Mouse (Mus musculus) heart, embryonic 11.5 days (tissue): ENCODE data around the gene Zbtb34. TPM values are rescaled to one million over a fixed set of nuclear protein-coding genes. Genes with fewer than 3 reads are reported as not detected.
A peak's percentile ranks its signal among the peaks of the same experiment; 100 is the strongest.

ENCODE experiments used
- ATAC-seq: fragments of 200-750 bp; cut with Nextera tagmentation; replicated peaks from 2 replicates; pipeline ENCODE4 v1.8.0; 2017; ENCODE audit warnings: moderate library complexity; ENCODE audit not compliant: insufficient number of reproducible peaks, low FRiP score, low TSS enrichment
- H3K27ac ChIP-seq: fragments of 300-500 bp; sonication (generic); 2 replicates; pipeline ENCODE4 v1.5.1; 2014; ENCODE audit warnings: mild to moderate bottlenecking, low read depth, low read length
- H3K27me3 ChIP-seq: fragments of 300-500 bp; sonication (generic); 2 replicates; pipeline ENCODE4 v1.6.1; 2014; ENCODE audit warnings: mild to moderate bottlenecking, low read length, mixed read lengths; ENCODE audit not compliant: control insufficient read depth, insufficient read depth
- H3K36me3 ChIP-seq: fragments of 300-500 bp; sonication (generic); 2 replicates; pipeline ENCODE4 v1.6.1; 2014; ENCODE audit warnings: mild to moderate bottlenecking, low read length, moderate library complexity, mixed read lengths; ENCODE audit not compliant: control insufficient read depth, insufficient read depth
- H3K4me1 ChIP-seq: fragments of 300-500 bp; sonication (generic); 2 replicates; pipeline ENCODE4 v1.6.1; 2014; ENCODE audit warnings: low read length; ENCODE audit not compliant: control insufficient read depth, insufficient read depth
- H3K4me2 ChIP-seq: fragments of 300-500 bp; sonication (generic); 2 replicates; pipeline ENCODE4 v1.6.1; 2014; ENCODE audit warnings: mild to moderate bottlenecking, moderate library complexity
- H3K4me3 ChIP-seq: fragments of 300-500 bp; sonication (generic); 2 replicates; pipeline ENCODE4 v1.5.1; 2014; ENCODE audit warnings: low read depth, low read length
- H3K9ac ChIP-seq: fragments of 300-500 bp; sonication (generic); 2 replicates; pipeline ENCODE4 v1.6.1; 2014; ENCODE audit warnings: mild to moderate bottlenecking, low read depth, low read length, moderate library complexity
- H3K9me3 ChIP-seq: fragments of 300-500 bp; sonication (generic); replicated peaks from 2 replicates; pipeline ENCODE4 v1.6.1; 2016; ENCODE audit warnings: low read length; ENCODE audit not compliant: control insufficient read depth
- WGBS: fragments of 180-500 bp; shearing (Covaris S2); extraction: QIAGEN DNeasy Blood & Tissue Kit; methylation state at CpG from one replicate; pipeline ENCODE4 v1.1.7; 2014; ENCODE audit not compliant: insufficient replicate concordance; 5-methylcytosine and 5-hydroxymethylcytosine counted together
- polyA plus RNA-seq: library from polyadenylated mRNA; unstranded; fragments of >200 nt; fragmentation: Nextera tagmentation; extraction: Ambion mirVana; gene quantifications from 2 replicates; pipeline ENCODE4 v1.2.1, GENCODE M21; 2014

Zbtb34 gene
- polyA plus RNA-seq, 1 experiment from 2014 or later, result 4.2 TPM

- H3K9me3 ChIP-seq, result no peaks in the 10 kb centered on the region
- peaks cover 17% of the 10 kb centered on the region; the same call in 1 of the 2 replicates for H3K4me1 ChIP-seq
- H3K27ac ChIP-seq, result peak overlapping the region; percentile 42; the same call in 1 of the 2 replicates
- H3K4me2 ChIP-seq, result no peak overlapping the region
- 0 out of 2 replicates have a peak, but pooled peaks have one; percentile 55 for ATAC-seq
- H3K27me3 ChIP-seq, result no peaks in the 10 kb centered on the region
- no peak overlapping the region for H3K9ac ChIP-seq
- H3K4me3 ChIP-seq, result no peak overlapping the region
- 20% methylated on average over 4 of the region's 4 CpGs for WGBS
- peaks cover 24% of the 10 kb centered on the region for H3K36me3 ChIP-seq
Observed at GRCm38 (mm10) chr2:33452140-33452539, 21.0 kb upstream of the Zbtb34 start.

DNA sequence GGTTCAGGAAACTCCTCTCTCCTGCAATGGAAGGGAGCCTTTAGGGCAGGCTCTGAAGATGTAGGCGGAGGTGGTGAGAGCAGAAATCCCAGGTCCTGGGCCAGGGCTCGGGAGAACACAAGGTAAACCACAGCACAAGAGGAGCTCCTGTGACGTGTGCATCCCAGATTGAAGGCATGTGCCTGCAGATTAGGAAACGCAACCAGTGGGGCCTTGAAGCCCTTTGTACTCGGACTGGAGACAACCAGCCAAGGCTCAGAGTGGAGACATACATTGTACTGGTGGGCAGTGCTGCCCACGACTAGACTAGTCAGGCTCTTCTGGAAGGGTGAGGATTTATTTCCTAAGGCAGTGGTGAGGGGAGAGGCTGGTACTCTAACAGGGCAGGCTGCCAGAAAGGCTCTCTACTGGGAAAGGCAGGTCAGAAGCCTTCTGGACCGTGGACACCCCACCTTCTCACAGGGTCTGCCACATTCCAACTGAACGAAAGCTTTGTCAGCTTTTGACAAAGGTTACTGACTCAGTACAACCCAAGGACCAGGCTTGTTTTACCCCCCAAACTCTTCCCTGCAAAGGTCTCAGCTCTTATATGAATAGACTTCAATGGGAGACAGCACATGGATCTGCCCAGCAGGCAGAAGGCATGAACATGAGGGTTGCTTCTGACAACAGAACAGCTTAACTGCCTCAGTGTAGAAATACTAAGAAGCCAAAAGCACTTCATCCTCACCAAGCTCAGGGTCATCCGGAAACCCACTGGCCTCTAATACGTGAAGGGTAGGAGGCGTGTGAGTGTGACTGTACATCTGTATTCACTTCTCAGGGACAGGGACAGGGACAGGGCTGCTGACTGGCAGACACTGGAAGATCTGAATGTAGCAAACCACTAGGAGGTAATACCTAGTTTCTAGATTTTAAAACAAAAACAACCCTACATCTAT lies 20.2 kb upstream of the Zbtb34 start:
- no peaks in the 10 kb centered on the region for H3K9me3 ChIP-seq
- no peak overlapping the region for H3K27ac ChIP-seq
- WGBS, result 81% methylated on average over 11 of the region's 11 CpGs
- H3K9ac ChIP-seq, result no peak overlapping the region
- no peaks in the 10 kb centered on the region for H3K27me3 ChIP-seq
- peaks cover 17% of the 10 kb centered on the region; the same call in 1 of the 2 replicates for H3K4me1 ChIP-seq
- H3K4me3 ChIP-seq, result no peak overlapping the region
- no peak for ATAC-seq
- peaks cover 24% of the 10 kb centered on the region for H3K36me3 ChIP-seq
- H3K4me2 ChIP-seq, result no peak overlapping the region

GRCm38 (mm10) chr2:33449119-33449873 lies 18.2 kb upstream of the Zbtb34 start:
- Histone ChIP-seq H3K27me3 (no peaks in the 10 kb centered on the region), H3K36me3 (peaks cover 19% of the 10 kb centered on the region), H3K27ac (no peak overlapping the region), H3K4me1 (peaks cover 17% of the 10 kb centered on the region; the same call in 1 of the 2 replicates), H3K9ac (no peak overlapping the region), H3K9me3 (no peaks in the 10 kb centered on the region), H3K4me3 (no peak overlapping the region), H3K4me2 (no peak overlapping the region)
- ATAC-seq, result no peak
- WGBS, result 90% methylated on average over 22 of the region's 22 CpGs

DNA sequence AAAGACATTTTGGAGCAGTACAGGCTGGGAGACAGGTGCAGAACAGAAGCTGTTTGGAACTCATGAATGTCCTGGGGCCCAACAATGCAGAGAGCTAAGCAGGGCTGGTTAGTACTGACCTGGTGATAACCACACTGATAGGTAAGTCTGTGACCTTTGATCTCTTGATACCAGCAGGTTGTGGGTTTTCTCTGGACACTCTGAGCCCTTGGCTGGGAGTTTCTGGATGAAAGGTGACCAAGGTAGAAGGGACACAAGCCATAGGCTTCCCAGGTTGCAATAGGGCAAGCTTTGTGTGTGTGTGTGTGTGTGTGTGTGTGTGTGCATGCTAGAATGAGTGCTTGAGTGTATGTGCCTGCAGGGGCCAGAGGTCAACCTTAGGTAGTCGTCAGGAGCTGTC lies 15.7 kb upstream of the Zbtb34 start:
- peaks cover 3% of the 10 kb centered on the region; the same call in 1 of the 2 replicates for H3K4me1 ChIP-seq
- H3K36me3 ChIP-seq, result peaks cover 10% of the 10 kb centered on the region
- no peak overlapping the region for H3K4me2 ChIP-seq
- WGBS, result 71% methylated on average over 1 of the region's 1 CpGs
- H3K27me3 ChIP-seq, result no peaks in the 10 kb centered on the region
- H3K27ac ChIP-seq, result no peak overlapping the region
- H3K9ac ChIP-seq, result no peak overlapping the region
- no peak for ATAC-seq
- no peaks in the 10 kb centered on the region for H3K9me3 ChIP-seq
- no peak overlapping the region for H3K4me3 ChIP-seq

GRCm38 (mm10) chr2:33445741-33446140 lies 14.6 kb upstream of the Zbtb34 start:
- Histone ChIP-seq H3K27me3 (no peaks in the 10 kb centered on the region), H3K4me1 (no peaks in the 10 kb centered on the region), H3K36me3 (peaks cover 2% of the 10 kb centered on the region; the same call in 1 of the 2 replicates), H3K9me3 (no peaks in the 10 kb centered on the region), H3K4me3 (no peak overlapping the region), H3K27ac (no peak overlapping the region), H3K4me2 (no peak overlapping the region), H3K9ac (no peak overlapping the region)
- 85% methylated on average over 5 of the region's 5 CpGs for WGBS
- no peak for ATAC-seq

GRCm38 (mm10) chr2:33444862-33445261 lies 13.7 kb upstream of the Zbtb34 start:
- Histone ChIP-seq H3K4me3 (no peak overlapping the region), H3K27ac (no peak overlapping the region), H3K4me1 (peaks cover under 1% of the 10 kb centered on the region), H3K9me3 (no peaks in the 10 kb centered on the region), H3K36me3 (peaks cover 2% of the 10 kb centered on the region; the same call in 1 of the 2 replicates), H3K9ac (no peak overlapping the region), H3K4me2 (no peak overlapping the region), H3K27me3 (no peaks in the 10 kb centered on the region)
- ATAC-seq, result no peak

DNA sequence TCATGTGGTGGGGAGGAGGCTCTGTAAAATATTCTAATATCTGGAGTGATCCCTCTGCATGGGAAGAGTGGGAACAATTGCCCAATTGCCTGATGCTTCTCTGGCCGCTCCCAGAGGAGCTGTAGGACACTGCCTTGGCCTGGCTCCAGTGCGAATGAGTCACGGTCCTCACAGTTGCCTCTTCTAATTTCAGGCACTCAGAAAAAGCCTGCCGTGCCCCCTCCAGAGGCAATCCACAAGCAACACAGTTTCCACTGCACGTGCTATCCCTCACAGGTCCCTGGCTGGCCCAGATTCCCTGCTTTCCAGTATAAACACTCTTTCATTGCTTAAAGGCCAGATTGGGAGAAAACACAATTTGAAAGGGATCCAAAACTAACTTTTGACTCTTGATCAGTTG lies 13.2 kb upstream of the Zbtb34 start:
- no peak overlapping the region for H3K4me3 ChIP-seq
- WGBS, result 38% methylated on average over 5 of the region's 5 CpGs
- H3K9ac ChIP-seq, result no peak overlapping the region
- no peaks in the 10 kb centered on the region for H3K9me3 ChIP-seq
- no peak for ATAC-seq
- no peak overlapping the region for H3K27ac ChIP-seq
- no peaks in the 10 kb centered on the region for H3K27me3 ChIP-seq
- H3K36me3 ChIP-seq, result peaks cover 2% of the 10 kb centered on the region; the same call in 1 of the 2 replicates
- H3K4me1 ChIP-seq, result peaks cover 5% of the 10 kb centered on the region
- no peak overlapping the region for H3K4me2 ChIP-seq

DNA sequence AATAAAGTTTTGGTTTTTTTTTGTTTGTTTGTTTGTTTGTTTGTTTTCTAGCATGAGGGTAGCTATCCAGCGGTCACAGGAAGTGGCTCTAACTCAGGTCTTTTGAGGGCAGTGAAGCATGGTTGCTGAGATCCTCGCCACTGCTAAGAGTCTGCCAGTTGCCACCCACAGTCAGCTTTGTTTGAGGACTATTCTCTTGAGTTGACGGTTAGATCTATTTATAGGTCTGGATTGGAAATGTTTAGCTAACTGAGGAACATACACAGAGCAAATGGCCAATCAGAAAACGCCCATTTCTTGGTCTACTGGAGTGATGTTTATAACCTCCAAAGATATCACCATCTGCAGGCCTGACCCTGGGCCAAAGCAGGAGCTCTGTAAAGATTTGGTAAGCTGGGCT lies 11.6 kb upstream of the Zbtb34 start:
- WGBS, result 55% methylated on average over 4 of the region's 4 CpGs
- no peak for ATAC-seq
- H3K4me3 ChIP-seq, result no peak overlapping the region
- no peaks in the 10 kb centered on the region for H3K27me3 ChIP-seq
- H3K4me2 ChIP-seq, result no peak overlapping the region
- H3K9ac ChIP-seq, result no peak overlapping the region
- no peak overlapping the region for H3K27ac ChIP-seq
- peaks cover 15% of the 10 kb centered on the region for H3K4me1 ChIP-seq
- no peaks in the 10 kb centered on the region for H3K36me3 ChIP-seq
- H3K9me3 ChIP-seq, result no peaks in the 10 kb centered on the region
